ENCODE assay signal across 9 mouse cellular contexts in genomic region chr6:145823588-145824234, GRCm38 (mm10). TPM values are rescaled to one million over a fixed set of nuclear protein-coding genes. Genes with fewer than 3 reads are reported as not detected.
DNase-seq lines count a peak whose midpoint lies in the region; ATAC-seq and TF ChIP-seq lines count a peak whose summit lies in the region.
"Had no signal": no experiment of that assay in that cellular context is flagged by ENCODE, and none has a peak within 500 bp of the region (broad histone marks: within the 10 kb centered on the region; RNA-seq: fewer than 3 reads in every experiment).

No protein-coding gene starts in this region.

- no peak overlapping the region for H3K4me3 ChIP-seq in heart, embryonic 13.5 days
- H3K4me3 ChIP-seq in heart, embryonic 10.5 days, result no peak overlapping the region
- no peak overlapping the region for H3K4me3 ChIP-seq in bone marrow macrophage, adult 2 months (ENCODE audit: insufficient read depth, low read length)
- H3K4me3 ChIP-seq in hindbrain, postnatal 0 days (ENCODE audit: low read length), result no peak overlapping the region
- H3K4me3 ChIP-seq: limb, embryonic 15.5 days had no signal

- H3K36me3 ChIP-seq in heart, embryonic 13.5 days, result peaks cover 41% of the 10 kb centered on the region
- peaks cover 21% of the 10 kb centered on the region for H3K36me3 ChIP-seq in heart, embryonic 10.5 days
- H3K36me3 ChIP-seq in hindbrain, postnatal 0 days (ENCODE audit: insufficient read depth, low read length), result no peaks in the 10 kb centered on the region

- no peak for TF ChIP-seq POLR2A in bone marrow macrophage, adult 2 months (IDR thresholded peaks at IDR 0.05; ENCODE audit: borderline replicate concordance, low read depth, low read length)

- no peak for ATAC-seq in heart, embryonic 13.5 days (ENCODE audit: extremely low read depth, insufficient number of reproducible peaks, low FRiP score, low TSS enrichment)
- ATAC-seq in hindbrain, postnatal 0 days, result peak; percentile 73

- H3K4me2 ChIP-seq in heart, embryonic 13.5 days, result no peak overlapping the region
- H3K4me2 ChIP-seq in hindbrain, postnatal 0 days (ENCODE audit: low read depth, low read length), result no peak overlapping the region
- H3K4me2 ChIP-seq: limb, embryonic 15.5 days had no signal

- peak overlapping the region; percentile 59; the same call in 1 of the 2 replicates for H3K27ac ChIP-seq in heart, embryonic 13.5 days (replicated peaks)
- no peak overlapping the region for H3K27ac ChIP-seq in heart, embryonic 10.5 days
- no peak overlapping the region for H3K27ac ChIP-seq in bone marrow macrophage, adult 2 months (ENCODE audit: insufficient read depth, low read depth, low read length)
- H3K27ac ChIP-seq in hindbrain, postnatal 0 days, result no peak overlapping the region

- WGBS in heart, embryonic 13.5 days, result 36% methylated on average over 5 of the region's 5 CpGs
- WGBS in heart, embryonic 10.5 days, result 49% methylated on average over 5 of the region's 5 CpGs
- WGBS in hindbrain, postnatal 0 days, result 35% methylated on average over 5 of the region's 5 CpGs

- H3K27me3 ChIP-seq in heart, embryonic 13.5 days (replicated peaks), result no peaks in the 10 kb centered on the region
- no peaks in the 10 kb centered on the region for H3K27me3 ChIP-seq in heart, embryonic 10.5 days (ENCODE audit: insufficient read depth, poor library complexity, severe bottlenecking)
- no peaks in the 10 kb centered on the region for H3K27me3 ChIP-seq in hindbrain, postnatal 0 days (ENCODE audit: insufficient read depth, low read length)
- H3K27me3 ChIP-seq: limb, embryonic 15.5 days had no signal

- no peak for DNase-seq in heart, embryonic 10.5 days (ENCODE audit: low spot score)
- peak; percentile 31 for DNase-seq in A20 (ENCODE audit: low read depth, low spot score)
- DNase-seq in hindbrain, postnatal 0 days (ENCODE audit: low spot score), result peak; percentile 83
- DNase-seq in mesoderm, embryonic 11.5 days (ENCODE audit: low read depth, low spot score), result peak; percentile 38
- no peak for DNase-seq in ovary, postnatal 36 days (ENCODE audit: low spot score)
- no peak for DNase-seq in urinary bladder, postnatal 4 days (ENCODE audit: low spot score in 2 of 2)

- H3K9ac ChIP-seq in heart, embryonic 13.5 days, result no peak overlapping the region
- no peak overlapping the region for H3K9ac ChIP-seq in hindbrain, postnatal 0 days (replicated peaks; ENCODE audit: low read length)
- H3K9ac ChIP-seq: limb, embryonic 15.5 days had no signal

- peaks cover 4% of the 10 kb centered on the region; the same call in 1 of the 2 replicates for H3K9me3 ChIP-seq in heart, embryonic 13.5 days
- no peaks in the 10 kb centered on the region for H3K9me3 ChIP-seq in heart, embryonic 10.5 days
- no peaks in the 10 kb centered on the region for H3K9me3 ChIP-seq in hindbrain, postnatal 0 days (ENCODE audit: low read length)

- TF ChIP-seq CTCF in bone marrow macrophage, adult 2 months (IDR thresholded peaks at IDR 0.05; ENCODE audit: low read depth, low read length), result peak; percentile 41
- peak; percentile 83 for TF ChIP-seq CTCF in hindbrain, postnatal 0 days (IDR thresholded peaks at IDR 0.05; ENCODE audit: low read depth)

- peaks cover 15% of the 10 kb centered on the region for H3K4me1 ChIP-seq in heart, embryonic 13.5 days
- peaks cover 20% of the 10 kb centered on the region for H3K4me1 ChIP-seq in heart, embryonic 10.5 days
- peaks cover 14% of the 10 kb centered on the region for H3K4me1 ChIP-seq in bone marrow macrophage, adult 2 months (ENCODE audit: control insufficient read depth, insufficient read depth, low read length)
- H3K4me1 ChIP-seq in hindbrain, postnatal 0 days (ENCODE audit: insufficient read depth, low read length), result no peaks in the 10 kb centered on the region
- H3K4me1 ChIP-seq: limb, embryonic 15.5 days had no signal

RNA-seq across cellular contexts. Expression of gene Bhlhe41, which starts 41.6 kb away (rescaled TPM):
- 4.9 and 6.6 TPM in 2 replicates for polyA plus RNA-seq in heart, embryonic 13.5 days (2015; fragmentation: Nextera tagmentation; extraction: Ambion mirVana)
- polyA plus RNA-seq in heart, embryonic 10.5 days (2016; fragmentation: Nextera tagmentation; extraction: Ambion mirVana), result 3.8 and 7.4 TPM in 2 replicates
- polyA plus RNA-seq in bone marrow macrophage, adult 2 months (2012; ENCODE audit: insufficient read depth, insufficient read length, missing spikeins), result 40.5 and 50.0 TPM in 2 replicates
- total RNA-seq in hindbrain, postnatal 0 days (2014; rRNA removed), result 4.9 and 6.8 TPM in 2 replicates
- polyA plus RNA-seq in hindbrain, postnatal 0 days (2015; fragmentation: Nextera tagmentation; extraction: Ambion mirVana), result 9.4 TPM in 2 replicates

Comparison
In these comparisons a context has a peak if more than half of its experiments do, and no peak if none do; other contexts are left out.
1. DNase-seq: peak in A20 (single experiment), hindbrain, postnatal 0 days (single experiment) and mesoderm, embryonic 11.5 days (single experiment); none in heart, embryonic 10.5 days (single experiment), ovary, postnatal 36 days (single experiment) and urinary bladder, postnatal 4 days (0 of 2).